Mouse (Mus musculus): Measurements from ENCODE around the gene Mrrf.

DNA sequence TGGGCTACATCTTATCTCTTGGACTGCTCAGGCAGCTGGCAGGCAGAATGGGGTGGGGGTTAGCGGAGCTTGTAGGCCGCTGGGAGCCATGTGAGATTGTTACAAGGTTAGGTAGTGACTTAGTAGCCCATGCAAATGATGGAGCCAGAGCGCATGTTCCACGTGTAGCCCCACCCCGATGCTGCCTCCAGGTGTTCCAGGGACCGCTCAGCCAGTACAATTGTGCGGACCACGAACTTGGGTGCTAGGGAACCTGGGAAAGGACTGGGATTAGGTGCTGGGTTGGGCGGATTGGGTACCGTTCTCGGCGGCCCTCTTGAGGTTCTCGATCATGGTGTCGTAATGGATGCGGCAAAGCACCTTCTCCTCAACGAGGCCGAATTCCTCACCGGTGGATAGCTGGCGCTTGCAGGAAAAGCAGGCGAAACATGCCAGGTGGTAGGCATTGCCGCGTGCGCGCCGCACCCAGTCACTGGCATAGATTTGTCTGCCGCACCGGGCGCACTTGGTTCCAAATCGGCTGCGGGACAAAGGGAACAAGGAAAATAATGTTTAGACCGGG, 42.2 kb upstream of the Mrrf start:
- no peak for TF ChIP-seq CTCF (IDR thresholded peaks at IDR 0.05; ENCODE audit: low read depth)
- TF ChIP-seq EP300 (IDR thresholded peaks at IDR 0.05; ENCODE audit: low read depth), result no peak
